Mouse (Mus musculus): ENCODE results near the gene Ccl12. TPM values are rescaled to one million over a fixed set of nuclear protein-coding genes. Genes with fewer than 3 reads are reported as not detected.

Ccl12 gene
- polyA plus RNA-seq, 1 experiment from 2014 or later = 0.50 TPM

DNA sequence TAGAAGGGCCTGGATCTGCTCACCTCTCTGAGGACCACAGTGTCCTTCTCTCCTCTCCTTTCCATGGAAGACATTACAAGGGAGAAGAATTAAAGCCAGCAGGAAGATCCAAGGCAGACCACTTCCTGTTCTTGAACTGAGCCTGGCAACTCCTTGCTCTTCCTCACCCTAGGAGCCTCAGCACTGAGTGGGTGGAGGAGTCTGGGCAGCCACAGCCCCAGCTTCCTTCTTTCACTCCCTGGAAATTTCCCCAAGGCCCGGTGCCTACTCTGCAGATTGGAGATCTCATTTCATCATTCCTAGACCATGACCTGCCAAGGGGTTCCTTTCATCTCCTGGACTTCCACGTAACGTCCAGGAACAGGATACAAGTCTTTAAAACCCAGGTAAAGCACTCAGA, 28.7 kb upstream of the Ccl12 start:
- Histone ChIP-seq H3K36me3 (replicated peaks; ENCODE audit: control insufficient read depth, insufficient read depth, low read depth, low read length) (no peaks in the 10 kb centered on the region), H3K27ac (replicated peaks; ENCODE audit: low read depth, low read length) (no peak overlapping the region), H3K4me1 (ENCODE audit: control insufficient read depth, insufficient read depth, low read length) (no peaks in the 10 kb centered on the region), H3K9me3 (replicated peaks; ENCODE audit: control insufficient read depth, low read length) (no peaks in the 10 kb centered on the region), H3K4me3 (ENCODE audit: low read depth, low read length) (no peak overlapping the region), H3K27me3 (ENCODE audit: control insufficient read depth, insufficient read depth, low read length) (no peaks in the 10 kb centered on the region), H3K9ac (replicated peaks; ENCODE audit: low read length) (no peak overlapping the region), H3K4me2 (ENCODE audit: low read depth, low read length) (no peak overlapping the region)
- 75% methylated on average over 3 of the region's 3 CpGs for WGBS
- ATAC-seq (replicated peaks; ENCODE audit: insufficient number of reproducible peaks, low FRiP score, low TSS enrichment, low read depth) = no peak
- no peak for DNase-seq (ENCODE audit: low spot score)

DNA sequence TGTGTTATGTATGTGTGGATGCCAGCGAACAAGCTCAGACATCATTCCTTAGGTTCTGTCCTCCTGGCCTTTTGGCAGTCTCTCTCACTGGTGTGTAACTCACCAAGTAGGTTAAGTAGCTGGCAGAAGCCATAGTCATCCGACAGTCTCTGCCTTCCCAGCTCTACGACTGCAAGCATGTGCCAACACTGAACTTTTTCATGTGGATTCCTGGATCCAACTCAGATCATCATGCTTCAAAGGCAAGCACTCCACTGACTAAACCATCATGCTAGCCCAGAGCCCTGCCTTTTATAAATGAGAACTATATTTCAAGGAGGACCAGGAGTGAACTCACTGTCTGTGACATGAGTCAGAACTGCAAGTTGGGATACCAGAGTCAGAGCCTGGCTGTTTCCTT, 28.0 kb upstream of the Ccl12 start:
- WGBS = 92% methylated on average over 3 of the region's 3 CpGs
- H3K9ac ChIP-seq (replicated peaks; ENCODE audit: low read length) = no peak overlapping the region
- no peak overlapping the region for H3K4me3 ChIP-seq (ENCODE audit: low read depth, low read length)
- no peaks in the 10 kb centered on the region for H3K4me1 ChIP-seq (ENCODE audit: control insufficient read depth, insufficient read depth, low read length)
- no peaks in the 10 kb centered on the region for H3K9me3 ChIP-seq (replicated peaks; ENCODE audit: control insufficient read depth, low read length)
- ATAC-seq (replicated peaks; ENCODE audit: insufficient number of reproducible peaks, low FRiP score, low TSS enrichment, low read depth) (no peak), DNase-seq (ENCODE audit: low spot score) (no peak)
- H3K27me3 ChIP-seq (ENCODE audit: control insufficient read depth, insufficient read depth, low read length) = no peaks in the 10 kb centered on the region
- H3K36me3 ChIP-seq (replicated peaks; ENCODE audit: control insufficient read depth, insufficient read depth, low read depth, low read length) = no peaks in the 10 kb centered on the region
- H3K27ac ChIP-seq (replicated peaks; ENCODE audit: low read depth, low read length) = no peak overlapping the region
- H3K4me2 ChIP-seq (ENCODE audit: low read depth, low read length) = no peak overlapping the region

DNA sequence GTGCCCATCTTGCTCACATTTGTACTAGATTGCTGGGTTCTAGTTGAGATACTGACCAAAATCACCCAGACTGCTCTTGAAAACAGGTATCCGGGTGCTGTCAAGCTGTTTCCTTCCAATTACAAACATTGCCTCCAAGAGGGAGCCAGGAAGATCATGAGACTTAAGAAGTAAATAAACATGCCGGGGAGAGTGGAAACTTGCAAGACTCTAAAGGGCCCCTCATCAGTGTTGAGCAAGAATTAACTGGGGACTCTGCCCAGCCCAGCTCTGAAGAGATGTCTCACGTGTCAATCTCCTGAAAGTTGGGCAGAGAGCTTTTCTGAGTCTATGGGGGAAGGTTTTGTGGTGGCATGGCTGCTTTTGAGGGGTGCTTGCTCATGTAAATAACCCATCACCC, 24.6 kb upstream of the Ccl12 start:
- no peak overlapping the region for H3K4me3 ChIP-seq (ENCODE audit: low read depth, low read length)
- H3K4me1 ChIP-seq (ENCODE audit: control insufficient read depth, insufficient read depth, low read length) = no peaks in the 10 kb centered on the region
- H3K27ac ChIP-seq (replicated peaks; ENCODE audit: low read depth, low read length) = no peak overlapping the region
- 69% methylated on average over 3 of the region's 3 CpGs for WGBS
- no peaks in the 10 kb centered on the region for H3K27me3 ChIP-seq (ENCODE audit: control insufficient read depth, insufficient read depth, low read length)
- DNase-seq (ENCODE audit: low spot score) (no peak), ATAC-seq (replicated peaks; ENCODE audit: insufficient number of reproducible peaks, low FRiP score, low TSS enrichment, low read depth) (no peak)
- H3K36me3 ChIP-seq (replicated peaks; ENCODE audit: control insufficient read depth, insufficient read depth, low read depth, low read length) = no peaks in the 10 kb centered on the region
- no peak overlapping the region for H3K9ac ChIP-seq (replicated peaks; ENCODE audit: low read length)
- H3K9me3 ChIP-seq (replicated peaks; ENCODE audit: control insufficient read depth, low read length) = no peaks in the 10 kb centered on the region
- H3K4me2 ChIP-seq (ENCODE audit: low read depth, low read length) = no peak overlapping the region

DNA sequence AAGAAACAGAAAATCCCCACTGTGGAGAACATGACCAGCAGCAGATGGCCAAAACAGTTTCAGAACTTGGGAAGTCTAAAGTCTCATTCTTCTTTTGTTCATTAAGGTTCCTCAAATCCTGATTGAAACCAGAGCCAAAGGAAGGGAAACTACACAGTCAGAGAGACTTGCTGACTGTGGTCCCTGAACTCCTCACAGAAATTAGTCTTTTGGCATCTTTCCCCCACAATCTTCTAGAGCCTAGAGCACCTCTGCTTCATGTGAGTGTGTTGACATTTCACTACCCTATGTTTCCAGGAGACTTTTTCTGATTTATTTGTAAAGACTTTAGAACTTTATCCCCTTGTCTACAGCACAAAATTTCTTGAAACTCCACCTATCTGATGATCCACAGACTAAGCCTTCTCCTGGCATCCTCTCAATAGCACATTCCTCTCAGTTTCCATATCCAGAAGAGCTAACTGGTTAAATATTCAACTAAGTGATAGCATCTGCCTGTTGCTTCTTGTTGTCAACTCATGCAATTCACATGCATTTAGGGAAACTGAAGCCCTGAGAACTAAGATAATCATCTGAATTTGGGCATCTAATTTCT, 23.4 kb upstream of the Ccl12 start:
- Histone ChIP-seq H3K9ac (replicated peaks; ENCODE audit: low read length) (no peak overlapping the region), H3K36me3 (replicated peaks; ENCODE audit: control insufficient read depth, insufficient read depth, low read depth, low read length) (no peaks in the 10 kb centered on the region), H3K4me1 (ENCODE audit: control insufficient read depth, insufficient read depth, low read length) (no peaks in the 10 kb centered on the region), H3K4me3 (ENCODE audit: low read depth, low read length) (no peak overlapping the region), H3K4me2 (ENCODE audit: low read depth, low read length) (no peak overlapping the region), H3K9me3 (replicated peaks; ENCODE audit: control insufficient read depth, low read length) (no peaks in the 10 kb centered on the region), H3K27ac (replicated peaks; ENCODE audit: low read depth, low read length) (no peak overlapping the region), H3K27me3 (ENCODE audit: control insufficient read depth, insufficient read depth, low read length) (no peaks in the 10 kb centered on the region)
- ATAC-seq (replicated peaks; ENCODE audit: insufficient number of reproducible peaks, low FRiP score, low TSS enrichment, low read depth) (no peak), DNase-seq (ENCODE audit: low spot score) (no peak)

DNA sequence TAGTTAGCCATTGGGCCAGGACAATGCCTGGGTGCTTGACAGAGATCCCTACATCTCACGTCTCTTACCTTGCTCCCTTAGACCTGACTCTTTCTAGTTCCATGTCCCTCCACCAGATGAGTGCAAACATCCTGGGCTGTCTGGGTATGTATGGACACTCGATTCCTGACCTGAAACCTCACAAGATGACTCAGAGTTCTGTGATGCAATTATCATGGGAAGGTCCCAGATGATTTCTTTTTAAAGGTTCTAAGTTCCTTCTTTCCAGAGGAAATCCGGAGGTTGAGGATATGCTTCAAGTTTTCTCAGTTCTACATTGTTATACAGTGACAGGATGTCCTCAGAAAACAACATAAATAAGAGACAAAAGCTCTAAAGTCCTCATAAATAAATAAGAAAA, 20.8 kb upstream of the Ccl12 start:
- ATAC-seq (replicated peaks; ENCODE audit: insufficient number of reproducible peaks, low FRiP score, low TSS enrichment, low read depth) (no peak), DNase-seq (ENCODE audit: low spot score) (no peak)
- no peak overlapping the region for H3K4me2 ChIP-seq (ENCODE audit: low read depth, low read length)
- H3K27ac ChIP-seq (replicated peaks; ENCODE audit: low read depth, low read length) = no peak overlapping the region
- H3K9me3 ChIP-seq (replicated peaks; ENCODE audit: control insufficient read depth, low read length) = no peaks in the 10 kb centered on the region
- H3K9ac ChIP-seq (replicated peaks; ENCODE audit: low read length) = no peak overlapping the region
- no peak overlapping the region for H3K4me3 ChIP-seq (ENCODE audit: low read depth, low read length)
- H3K27me3 ChIP-seq (ENCODE audit: control insufficient read depth, insufficient read depth, low read length) = no peaks in the 10 kb centered on the region
- H3K36me3 ChIP-seq (replicated peaks; ENCODE audit: control insufficient read depth, insufficient read depth, low read depth, low read length) = no peaks in the 10 kb centered on the region
- H3K4me1 ChIP-seq (ENCODE audit: control insufficient read depth, insufficient read depth, low read length) = no peaks in the 10 kb centered on the region
- WGBS = 77% methylated on average over 3 of the region's 3 CpGs

DNA sequence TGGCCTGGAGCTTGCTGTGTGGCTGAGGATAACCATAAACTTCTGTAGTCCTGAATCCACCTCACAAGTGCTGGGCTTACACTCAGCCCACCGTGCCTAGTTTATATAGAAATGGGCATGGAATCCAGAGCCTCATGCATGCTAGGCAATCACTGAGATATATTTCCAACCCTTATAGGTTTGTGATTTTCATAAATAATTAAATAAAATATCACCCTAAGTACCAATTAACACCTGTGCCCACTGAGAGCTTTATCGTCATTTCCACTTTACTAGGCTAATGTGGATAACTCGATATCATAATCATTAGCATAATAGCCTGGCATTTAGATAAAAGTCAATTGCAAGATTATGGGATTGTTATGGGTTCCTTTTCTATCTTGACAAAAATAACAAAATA, 17.3 kb upstream of the Ccl12 start:
- H3K4me1 ChIP-seq (ENCODE audit: control insufficient read depth, insufficient read depth, low read length) = no peaks in the 10 kb centered on the region
- no peak overlapping the region for H3K4me2 ChIP-seq (ENCODE audit: low read depth, low read length)
- no peaks in the 10 kb centered on the region for H3K9me3 ChIP-seq (replicated peaks; ENCODE audit: control insufficient read depth, low read length)
- H3K27me3 ChIP-seq (ENCODE audit: control insufficient read depth, insufficient read depth, low read length) = no peaks in the 10 kb centered on the region
- no peak for DNase-seq (ENCODE audit: low spot score)
- no peak overlapping the region for H3K4me3 ChIP-seq (ENCODE audit: low read depth, low read length)
- H3K36me3 ChIP-seq (replicated peaks; ENCODE audit: control insufficient read depth, insufficient read depth, low read depth, low read length) = no peaks in the 10 kb centered on the region
- 93% methylated on average over 3 of the region's 3 CpGs for WGBS
- H3K27ac ChIP-seq (replicated peaks; ENCODE audit: low read depth, low read length) = no peak overlapping the region
- ATAC-seq (replicated peaks; ENCODE audit: insufficient number of reproducible peaks, low FRiP score, low TSS enrichment, low read depth) = no peak
- H3K9ac ChIP-seq (replicated peaks; ENCODE audit: low read length) = no peak overlapping the region

DNA sequence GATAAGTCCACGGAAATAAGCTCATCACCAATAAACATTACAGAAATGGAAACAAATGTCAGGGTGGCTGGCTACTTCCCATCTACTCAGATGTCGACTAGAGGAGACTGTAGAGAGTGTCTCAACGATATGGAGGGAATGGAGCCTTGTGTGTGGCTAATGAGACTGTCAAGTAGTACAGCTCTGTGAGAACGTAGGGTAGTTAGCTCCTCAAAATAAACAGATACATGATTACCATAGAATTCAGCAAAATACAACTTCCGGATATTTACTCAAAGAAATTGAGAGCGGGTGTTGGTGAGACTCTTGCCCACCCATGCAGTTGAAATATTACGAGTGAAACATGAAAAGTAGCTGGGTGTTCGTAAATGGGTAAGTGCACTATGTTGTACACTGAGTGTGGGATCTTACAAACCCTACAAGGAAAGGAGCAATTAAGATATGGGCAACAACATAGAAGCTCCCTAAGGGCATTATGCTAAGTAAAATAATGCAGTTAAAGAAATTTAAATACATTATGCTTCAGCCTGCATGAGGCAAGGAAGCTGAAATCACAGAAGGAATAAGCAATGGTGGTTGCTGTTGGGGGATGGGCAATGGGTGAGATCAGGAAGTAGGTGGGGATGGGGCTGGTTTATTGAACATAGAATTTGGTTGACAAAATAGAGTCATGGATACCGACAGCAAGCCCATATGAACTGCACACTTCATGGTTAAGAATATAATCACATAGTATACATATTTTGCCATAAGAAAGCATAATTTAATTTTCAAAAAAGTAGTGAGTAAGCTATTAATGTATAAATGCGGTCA, 1.9 kb upstream of the Ccl12 start:
- Histone ChIP-seq H3K36me3 (replicated peaks; ENCODE audit: control insufficient read depth, insufficient read depth, low read depth, low read length) (no peaks in the 10 kb centered on the region), H3K9me3 (replicated peaks; ENCODE audit: control insufficient read depth, low read length) (no peaks in the 10 kb centered on the region), H3K4me1 (ENCODE audit: control insufficient read depth, insufficient read depth, low read length) (no peaks in the 10 kb centered on the region), H3K27me3 (ENCODE audit: control insufficient read depth, insufficient read depth, low read length) (no peaks in the 10 kb centered on the region), H3K9ac (replicated peaks; ENCODE audit: low read length) (no peak overlapping the region), H3K4me2 (ENCODE audit: low read depth, low read length) (no peak overlapping the region), H3K27ac (replicated peaks; ENCODE audit: low read depth, low read length) (no peak overlapping the region), H3K4me3 (ENCODE audit: low read depth, low read length) (no peak overlapping the region)
- WGBS = 82% methylated on average over 10 of the region's 10 CpGs
- ATAC-seq (replicated peaks; ENCODE audit: insufficient number of reproducible peaks, low FRiP score, low TSS enrichment, low read depth) (no peak), DNase-seq (ENCODE audit: low spot score) (no peak)

DNA sequence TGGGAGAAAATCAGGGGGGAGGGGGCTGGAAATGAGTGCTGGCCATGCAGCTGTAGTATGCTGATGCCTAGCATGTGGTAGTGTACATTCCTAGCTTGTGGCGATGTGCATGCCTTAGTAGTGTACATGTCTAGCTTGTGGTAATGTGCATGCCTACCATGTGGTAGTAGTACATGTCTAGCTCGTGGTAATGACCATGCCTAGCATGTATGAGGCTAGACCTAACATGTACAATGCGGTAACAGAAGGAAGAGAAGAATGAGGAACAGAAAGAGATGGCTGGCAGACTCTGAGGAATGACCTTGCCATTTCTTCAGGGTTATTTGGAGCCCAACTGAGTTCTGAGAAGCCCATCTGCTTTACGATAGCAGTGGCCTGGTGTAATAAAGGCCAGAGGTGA, 558 bp upstream of the Ccl12 start:
- H3K9ac ChIP-seq (replicated peaks; ENCODE audit: low read length) = no peak overlapping the region
- ATAC-seq (replicated peaks; ENCODE audit: insufficient number of reproducible peaks, low FRiP score, low TSS enrichment, low read depth) (no peak), DNase-seq (ENCODE audit: low spot score) (no peak)
- H3K27ac ChIP-seq (replicated peaks; ENCODE audit: low read depth, low read length) = no peak overlapping the region
- H3K36me3 ChIP-seq (replicated peaks; ENCODE audit: control insufficient read depth, insufficient read depth, low read depth, low read length) = no peaks in the 10 kb centered on the region
- H3K27me3 ChIP-seq (ENCODE audit: control insufficient read depth, insufficient read depth, low read length) = no peaks in the 10 kb centered on the region
- H3K4me3 ChIP-seq (ENCODE audit: low read depth, low read length) = no peak overlapping the region
- no peaks in the 10 kb centered on the region for H3K9me3 ChIP-seq (replicated peaks; ENCODE audit: control insufficient read depth, low read length)
- 85% methylated on average over 4 of the region's 4 CpGs for WGBS
- H3K4me2 ChIP-seq (ENCODE audit: low read depth, low read length) = no peak overlapping the region
- H3K4me1 ChIP-seq (ENCODE audit: control insufficient read depth, insufficient read depth, low read length) = no peaks in the 10 kb centered on the region

Data from embryonic facial prominence, embryonic 11.5 days (tissue).